Mouse (Mus musculus) central nervous system, embryonic 14 days (tissue): ENCODE measurements around the gene Lias. TPM values are rescaled to one million over a fixed set of nuclear protein-coding genes. Genes with fewer than 3 reads are reported as not detected.

Source experiments
- polyA plus RNA-seq: library from polyadenylated mRNA; depleted of rRNA; stranded (reverse); fragments of >200 nt; gene quantifications from 2 replicates; pipeline ENCODE4 v1.2.3, GENCODE M21; 2012; rRNA removed

Gene Lias
- 39.8 and 42.7 TPM in 2 replicates for polyA plus RNA-seq

GRCm38 (mm10) chr5:65390648-65391644, at the start of gene Lias, which contains the start of gene Rpl9:
Lias (plus strand) TSS chr5:65391497.
Rpl9 (minus strand) TSS chr5:65391444.

GRCm38 (mm10) chr5:65348168-65348567, 43.1 kb upstream of the Lias start, which contains the start of gene Klb:
Klb (plus strand) TSS chr5:65348314.

DNA sequence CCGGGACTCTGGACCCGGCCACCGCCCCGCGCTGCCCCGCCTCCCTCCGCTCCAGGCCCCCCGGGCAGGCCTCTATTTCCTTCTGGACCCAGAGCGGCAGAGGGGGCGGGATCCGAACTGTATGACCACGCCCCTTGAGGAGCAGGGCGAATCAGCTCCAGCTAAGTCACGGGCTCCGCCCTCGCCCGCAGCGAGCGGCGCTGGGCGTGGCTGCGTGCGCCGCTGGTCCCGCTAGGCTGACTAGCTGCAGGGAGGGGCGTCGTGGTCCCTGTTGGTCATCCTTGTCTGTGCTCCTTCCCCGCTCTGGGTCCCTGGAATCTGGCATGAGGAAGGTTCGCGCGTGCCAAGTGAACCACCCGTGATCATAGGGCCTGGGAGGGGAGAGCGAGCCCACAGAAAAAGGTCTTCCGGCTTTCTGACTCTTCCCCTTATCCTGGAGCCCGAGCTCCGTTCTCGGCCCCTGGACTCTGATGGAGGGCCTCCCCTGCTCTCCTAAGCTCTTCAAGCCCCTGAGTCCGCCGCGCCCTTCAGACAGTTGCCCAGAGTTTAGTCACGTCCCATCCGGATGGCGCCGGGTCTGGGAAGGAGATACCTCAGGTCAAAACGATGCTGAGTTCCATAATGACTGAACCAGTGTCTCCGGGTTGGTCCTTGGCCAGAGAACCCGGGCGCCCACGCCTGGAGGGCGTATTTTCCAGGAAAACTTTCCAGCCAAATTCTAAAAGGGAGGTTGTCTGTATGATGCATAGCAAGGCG, 44.7 kb downstream of the Lias start, which contains the start of gene Ugdh:
TSS of gene Ugdh (minus strand) at position 144 of the 756 bp plus-strand sequence.

Other genes starting within 250 kb of the Lias start
- gene Wdr19, start 191.8 kb upstream of the Lias start, polyA plus RNA-seq: 13.1 and 13.7 TPM in 2 replicates
- gene Rfc1, start 55.8 kb upstream of the Lias start, polyA plus RNA-seq: 23.6 and 26.8 TPM in 2 replicates
- gene Klb, start 43.2 kb upstream of the Lias start, polyA plus RNA-seq: 0.08 and 0.14 TPM in 2 replicates
- gene Rpl9, start 53 bp upstream of the Lias start, polyA plus RNA-seq: 718 and 807 TPM in 2 replicates
- gene Ugdh, start 44.5 kb downstream of the Lias start, polyA plus RNA-seq: 48.1 and 56.7 TPM in 2 replicates
- 0.72 TPM in 1 of 2 replicates, not detected in the other for gene Gm43552, start 101.3 kb downstream of the Lias start, polyA plus RNA-seq
- 89.2 and 90.6 TPM in 2 replicates for gene Smim14, start 145.7 kb downstream of the Lias start, polyA plus RNA-seq
- gene Ube2k, start 145.7 kb downstream of the Lias start, polyA plus RNA-seq: 127 and 130 TPM in 2 replicates